Mouse (Mus musculus) urinary bladder, adult 18-20 months (tissue): ENCODE results near the gene Siglech.
"Not testable (repeated sequence)": the region's sequence is repeated elsewhere in the genome, so short reads cannot be mapped to it uniquely, and the experiment has no call there.

ENCODE experiments used
- DNase-seq, 2 experiments: peaks; one replicate each; pipeline ENCODE4 v3.0.0; 2022; ENCODE audit warnings: low spot score in 2 of 2, mixed read lengths in 2 of 2

The Siglech gene

GRCm38 (mm10) chr7:55767926-55768325 is at the start of gene Siglech:
Gene Siglech (plus strand): TSS chr7:55768178.
- no peak for DNase-seq

- no peak for DNase-seq
Observed at GRCm38 (mm10) chr7:55722673-55723072, 45.3 kb upstream of the Siglech start.

- DNase-seq: no peak
Observed at GRCm38 (mm10) chr7:55728903-55729302, 39.1 kb upstream of the Siglech start.

GRCm38 (mm10) chr7:55734483-55734882 is 33.5 kb upstream of the Siglech start:
- DNase-seq: no peak

- no peak for DNase-seq
Observed at GRCm38 (mm10) chr7:55737125-55737912, 30.7 kb upstream of the Siglech start.

- DNase-seq: no peak
Observed at GRCm38 (mm10) chr7:55743614-55744267, 24.2 kb upstream of the Siglech start.

- DNase-seq: no peak
Observed at GRCm38 (mm10) chr7:55744566-55745220, 23.3 kb upstream of the Siglech start.

- no peak for DNase-seq
Observed at GRCm38 (mm10) chr7:55750841-55751240, 17.1 kb upstream of the Siglech start.

- DNase-seq: no peak
Observed at GRCm38 (mm10) chr7:55759346-55759745, 8.6 kb upstream of the Siglech start.

- DNase-seq: no peak
Observed at GRCm38 (mm10) chr7:55780011-55780410, 12.0 kb downstream of the Siglech start.

- no peak for DNase-seq
Observed at GRCm38 (mm10) chr7:55782493-55782892, 14.5 kb downstream of the Siglech start.

GRCm38 (mm10) chr7:55784580-55784979 is 16.6 kb downstream of the Siglech start:
- DNase-seq: no peak

- not testable (repeated sequence) for DNase-seq
Observed at GRCm38 (mm10) chr7:55790586-55790985, 22.6 kb downstream of the Siglech start.

- DNase-seq: no peak
Observed at GRCm38 (mm10) chr7:55792280-55792679, 24.3 kb downstream of the Siglech start.

- DNase-seq: no peak
Observed at GRCm38 (mm10) chr7:55793236-55793951, 25.4 kb downstream of the Siglech start.

GRCm38 (mm10) chr7:55793952-55794603 is 26.1 kb downstream of the Siglech start, which contains the start of gene Tubgcp5:
Gene Tubgcp5 (plus strand): TSS chr7:55794154.
- peak; percentile 88 to 96 for DNase-seq

GRCm38 (mm10) chr7:55799981-55800380 is 32.0 kb downstream of the Siglech start:
- DNase-seq: no peak

GRCm38 (mm10) chr7:55809967-55810366 is 42.0 kb downstream of the Siglech start:
- DNase-seq: no peak

- DNase-seq: no peak
Observed at GRCm38 (mm10) chr7:55824468-55824867, 56.5 kb downstream of the Siglech start.

- DNase-seq: no peak
Observed at GRCm38 (mm10) chr7:55827551-55827950, 59.6 kb downstream of the Siglech start.
